Mouse (Mus musculus) G1E-ER4 (cell line): ENCODE measurements around the gene Plch2. TPM values are rescaled to one million over a fixed set of nuclear protein-coding genes. Genes with fewer than 3 reads are reported as not detected.

Source experiments
- GATA1 ChIP-seq: IDR thresholded peaks from one replicate; pipeline ENCODE4 v1.8.0; 2012; ENCODE audit warnings: low read length, inconsistent platforms
- polyA plus RNA-seq: library from polyadenylated mRNA; stranded (reverse); fragments of >175 nt; gene quantifications from 2 replicates; pipeline ENCODE4 v1.2.3, GENCODE M21; 2012

Gene Plch2
- polyA plus RNA-seq, 1 experiment, result 0.56 TPM

GRCm38 (mm10) chr4:155046636-155047035 is 9.9 kb downstream of the Plch2 start:
- no peak for TF ChIP-seq GATA1

GRCm38 (mm10) chr4:155043289-155043625 is 13.3 kb downstream of the Plch2 start:
- TF ChIP-seq GATA1, result no peak

- TF ChIP-seq GATA1, result no peak
Observed at GRCm38 (mm10) chr4:155042606-155043288, 13.8 kb downstream of the Plch2 start.

- no peak for TF ChIP-seq GATA1
Observed at GRCm38 (mm10) chr4:155040696-155041095, 15.9 kb downstream of the Plch2 start.

GRCm38 (mm10) chr4:155040197-155040596 is 16.4 kb downstream of the Plch2 start:
- no peak for TF ChIP-seq GATA1

- TF ChIP-seq GATA1, result no peak
Observed at GRCm38 (mm10) chr4:155034787-155035186, 21.8 kb downstream of the Plch2 start.

GRCm38 (mm10) chr4:155034202-155034601 is 22.4 kb downstream of the Plch2 start:
- no peak for TF ChIP-seq GATA1

- no peak for TF ChIP-seq GATA1
Observed at GRCm38 (mm10) chr4:155033115-155033514, 23.5 kb downstream of the Plch2 start.

- TF ChIP-seq GATA1, result no peak
Observed at GRCm38 (mm10) chr4:155024170-155025010, 32.2 kb downstream of the Plch2 start.

GRCm38 (mm10) chr4:155022228-155022855 is 34.2 kb downstream of the Plch2 start:
- TF ChIP-seq GATA1, result no peak

GRCm38 (mm10) chr4:155020813-155021212 is 35.8 kb downstream of the Plch2 start:
- TF ChIP-seq GATA1, result no peak

- no peak for TF ChIP-seq GATA1
Observed at GRCm38 (mm10) chr4:155020141-155020540, 36.4 kb downstream of the Plch2 start.

- no peak for TF ChIP-seq GATA1
Observed at GRCm38 (mm10) chr4:155019336-155019847, 37.2 kb downstream of the Plch2 start.

GRCm38 (mm10) chr4:155018601-155019335 is 37.8 kb downstream of the Plch2 start:
- TF ChIP-seq GATA1, result no peak

GRCm38 (mm10) chr4:155018066-155018465 is 38.5 kb downstream of the Plch2 start:
- no peak for TF ChIP-seq GATA1

GRCm38 (mm10) chr4:155017253-155017878 is 39.2 kb downstream of the Plch2 start:
- no peak for TF ChIP-seq GATA1
